Mouse (Mus musculus) adrenal gland, postnatal 4 days (tissue): ENCODE results near the gene Wee1. TPM values are rescaled to one million over a fixed set of nuclear protein-coding genes. Genes with fewer than 3 reads are reported as not detected.

Source experiments
- DNase-seq, 2 experiments: peaks; one replicate each; pipeline ENCODE4 v3.0.0; 2021 to 2022; ENCODE audit warnings: low spot score in 2 of 2, mixed read lengths in 2 of 2
- total RNA-seq, 2 experiments: library from RNA; stranded (reverse); gene quantifications; 2 replicates each; pipeline ENCODE4 v1.2.3; 2021

Wee1 gene
- total RNA-seq, 2 experiments from 2014 or later, result 23.5 to 23.6 TPM

- no peak for DNase-seq
Observed at GRCm38 (mm10) chr7:110189951-110190350, 68.1 kb downstream of the Wee1 start.

Other genes with a start within 250 kb of the Wee1 start
- gene Dennd5a, start 161.6 kb upstream of the Wee1 start, total RNA-seq, result 100 to 1,000 TPM; 150 to 154 TPM
- gene Tmem41b, start 135.1 kb upstream of the Wee1 start, total RNA-seq, result 10 to 100 TPM; 43.4 to 49.2 TPM
- 10 to 100 TPM; 70.4 to 73.8 TPM for gene Ipo7, start 103.8 kb upstream of the Wee1 start, total RNA-seq
- 10 to 100 TPM; 17.4 to 17.8 TPM for gene Zfp143, start 60.8 kb upstream of the Wee1 start, total RNA-seq
- gene Swap70, start 99.7 kb downstream of the Wee1 start, total RNA-seq, result 10 to 100 TPM; 30.2 to 31.2 TPM